Mouse (Mus musculus) olfactory bulb, adult 2 months (tissue): ENCODE results near the gene Defb23.

Experiments used
- CTCF ChIP-seq: fragments of 200-500 bp; IDR thresholded peaks from 2 replicates; pipeline ENCODE4 v1.5.1; 2012; ENCODE audit warnings: low read depth, mild to moderate bottlenecking, low read length, moderate library complexity; ENCODE audit not compliant: insufficient read depth
- POLR2A ChIP-seq: fragments of 200-500 bp; IDR thresholded peaks from 2 replicates; pipeline ENCODE4 v1.6.1; 2012; ENCODE audit warnings: mild to moderate bottlenecking, low read depth, low read length, moderate library complexity; ENCODE audit not compliant: insufficient read depth

DNA sequence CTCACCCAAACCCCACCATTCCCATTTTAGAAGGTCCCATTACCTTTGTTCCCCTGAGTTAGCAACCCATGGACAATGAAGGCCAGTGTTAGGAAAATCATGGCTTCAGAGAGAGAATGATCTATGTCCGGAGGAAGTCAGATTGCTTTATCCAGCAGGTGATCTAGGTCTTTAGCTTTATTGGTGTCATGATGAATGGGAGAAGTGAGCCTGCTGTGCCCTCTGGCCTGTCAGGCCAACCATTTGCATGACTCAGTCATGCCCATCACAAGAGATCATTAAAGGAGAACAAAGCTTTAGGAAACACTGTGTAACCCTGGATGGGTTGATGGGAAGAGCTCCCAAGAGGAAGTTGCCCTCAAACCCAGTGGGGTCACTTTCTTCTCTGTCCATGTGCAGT lies 47.2 kb upstream of the Defb23 start, which contains the start of gene Defb26:
- no peak for TF ChIP-seq POLR2A
- no peak for TF ChIP-seq CTCF
